Mouse (Mus musculus) midbrain, embryonic 15.5 days (tissue): ENCODE results near the gene Gstm6. TPM values are rescaled to one million over a fixed set of nuclear protein-coding genes. Genes with fewer than 3 reads are reported as not detected.
A peak's percentile ranks its signal among the peaks of the same experiment; 100 is the strongest.
"Not testable (repeated sequence)": the region's sequence is repeated elsewhere in the genome, so short reads cannot be mapped to it uniquely, and the experiment has no call there.

ENCODE experiments used
- ATAC-seq: fragments of 200-750 bp; cut with Nextera tagmentation; replicated peaks from 2 replicates; pipeline ENCODE4 v1.8.0; 2017; ENCODE audit warnings: moderate TSS enrichment
- H3K27ac ChIP-seq: fragments of 300-500 bp; sonication (generic); 2 replicates; pipeline ENCODE4 v1.5.1; 2015; ENCODE audit warnings: mild to moderate bottlenecking, inconsistent platforms
- H3K27me3 ChIP-seq: fragments of 300-500 bp; sonication (generic); replicated peaks from 2 replicates; pipeline ENCODE4 v1.6.1; 2015; ENCODE audit warnings: inconsistent platforms
- H3K36me3 ChIP-seq: fragments of 300-500 bp; sonication (generic); replicated peaks from 2 replicates; pipeline ENCODE4 v1.6.1; 2015; ENCODE audit warnings: inconsistent platforms
- H3K4me1 ChIP-seq: fragments of 300-500 bp; sonication (generic); 2 replicates; pipeline ENCODE4 v1.6.1; 2015; ENCODE audit warnings: inconsistent platforms
- H3K4me2 ChIP-seq: fragments of 300-500 bp; sonication (generic); 2 replicates; pipeline ENCODE4 v1.6.1; 2015; ENCODE audit warnings: inconsistent platforms, mild to moderate bottlenecking, moderate library complexity
- H3K4me3 ChIP-seq: fragments of 300-500 bp; sonication (generic); 2 replicates; pipeline ENCODE4 v1.5.1; 2015; ENCODE audit warnings: mild to moderate bottlenecking, inconsistent platforms
- H3K9ac ChIP-seq: fragments of 300-500 bp; sonication (generic); 2 replicates; pipeline ENCODE4 v1.6.1; 2015; ENCODE audit warnings: mild to moderate bottlenecking, inconsistent platforms
- H3K9me3 ChIP-seq: fragments of 300-500 bp; sonication (generic); 2 replicates; pipeline ENCODE4 v1.6.1; 2016; ENCODE audit warnings: inconsistent platforms
- WGBS: fragments of 180-500 bp; shearing (Covaris S2); methylation state at CpG from one replicate; pipeline ENCODE4 v1.1.7; 2015; ENCODE audit warnings: mixed read lengths; 5-methylcytosine and 5-hydroxymethylcytosine counted together
- polyA plus RNA-seq: library from polyadenylated mRNA; unstranded; fragments of >200 nt; fragmentation: Nextera tagmentation; extraction: Ambion mirVana; gene quantifications from 2 replicates; pipeline ENCODE4 v1.2.1, GENCODE M21; 2015

The Gstm6 gene
- polyA plus RNA-seq, 1 experiment from 2014 or later = 17.5 TPM

- no peak overlapping the region for H3K9ac ChIP-seq
- no peaks in the 10 kb centered on the region for H3K9me3 ChIP-seq
- ATAC-seq = no peak
- no peak overlapping the region for H3K4me3 ChIP-seq
- H3K27me3 ChIP-seq = no peaks in the 10 kb centered on the region
- H3K4me1 ChIP-seq = no peaks in the 10 kb centered on the region
- no peak overlapping the region for H3K27ac ChIP-seq
- H3K36me3 ChIP-seq = no peaks in the 10 kb centered on the region
- H3K4me2 ChIP-seq = no peak overlapping the region
- 83% methylated on average over 3 of the region's 3 CpGs for WGBS
Observed at GRCm38 (mm10) chr3:107917097-107917496, 26.5 kb downstream of the Gstm6 start.

- Histone ChIP-seq H3K36me3 (no peaks in the 10 kb centered on the region), H3K9me3 (no peaks in the 10 kb centered on the region), H3K27ac (no peak overlapping the region), H3K4me2 (no peak overlapping the region), H3K4me3 (no peak overlapping the region), H3K9ac (no peak overlapping the region), H3K27me3 (no peaks in the 10 kb centered on the region), H3K4me1 (no peaks in the 10 kb centered on the region)
- no peak for ATAC-seq
- 78% methylated on average over 15 of the region's 15 CpGs for WGBS
Observed at GRCm38 (mm10) chr3:107916674-107917073, 26.9 kb downstream of the Gstm6 start.

- no peak overlapping the region for H3K4me3 ChIP-seq
- H3K9me3 ChIP-seq = no peaks in the 10 kb centered on the region
- whole genome bisulfite sequencing = 66% methylated on average over 6 of the region's 6 CpGs
- no peaks in the 10 kb centered on the region for H3K36me3 ChIP-seq
- no peak overlapping the region for H3K27ac ChIP-seq
- H3K27me3 ChIP-seq = no peaks in the 10 kb centered on the region
- ATAC-seq = no peak
- no peak overlapping the region for H3K4me2 ChIP-seq
- no peaks in the 10 kb centered on the region for H3K4me1 ChIP-seq
- no peak overlapping the region for H3K9ac ChIP-seq
Observed at GRCm38 (mm10) chr3:107905942-107906341, 37.6 kb downstream of the Gstm6 start.

GRCm38 (mm10) chr3:107900955-107901673, 42.4 kb downstream of the Gstm6 start:
- H3K36me3 ChIP-seq = 0 out of 2 replicates have a peak, but pooled peaks cover 5% of the 10 kb centered on the region
- H3K4me2 ChIP-seq = no peak overlapping the region
- no peaks in the 10 kb centered on the region for H3K9me3 ChIP-seq
- H3K9ac ChIP-seq = no peak overlapping the region
- no peaks in the 10 kb centered on the region for H3K27me3 ChIP-seq
- WGBS = 78% methylated on average over 11 of the region's 11 CpGs
- no peak for ATAC-seq
- H3K4me1 ChIP-seq = peaks cover 7% of the 10 kb centered on the region
- H3K4me3 ChIP-seq = no peak overlapping the region
- H3K27ac ChIP-seq = no peak overlapping the region

- no peak overlapping the region for H3K4me2 ChIP-seq
- H3K4me3 ChIP-seq = no peak overlapping the region
- no peak overlapping the region for H3K27ac ChIP-seq
- 0 out of 2 replicates have a peak, but pooled peaks cover 5% of the 10 kb centered on the region for H3K36me3 ChIP-seq
- H3K4me1 ChIP-seq = peaks cover 16% of the 10 kb centered on the region
- H3K9ac ChIP-seq = no peak overlapping the region
- WGBS = 93% methylated on average over 13 of the region's 13 CpGs
- H3K27me3 ChIP-seq = no peaks in the 10 kb centered on the region
- no peaks in the 10 kb centered on the region for H3K9me3 ChIP-seq
- no peak for ATAC-seq
Observed at GRCm38 (mm10) chr3:107898691-107899090, 44.9 kb downstream of the Gstm6 start.

GRCm38 (mm10) chr3:107895720-107896569, 47.6 kb downstream of the Gstm6 start, which contains the start of gene Gstm5:
Gstm5 (plus strand) TSS chr3:107895821.
- 7% methylated on average over 40 of the region's 40 CpGs for WGBS
- peak within 1 kb of the TSS; percentile 90 for H3K4me2 ChIP-seq
- peak within 1 kb of the TSS; percentile 84 for H3K27ac ChIP-seq
- no peaks in the 10 kb centered on the region for H3K27me3 ChIP-seq
- ATAC-seq = peak; percentile 98
- 0 out of 2 replicates have a peak, but pooled peaks cover 5% of the 10 kb centered on the region for H3K36me3 ChIP-seq
- no peaks in the 10 kb centered on the region for H3K9me3 ChIP-seq
- peaks cover 16% of the 10 kb centered on the region for H3K4me1 ChIP-seq
- H3K4me3 ChIP-seq = peak within 1 kb of the TSS; percentile 96
- H3K9ac ChIP-seq = peak within 1 kb of the TSS; percentile 96

GRCm38 (mm10) chr3:107895194-107895719, 48.3 kb downstream of the Gstm6 start:
- H3K36me3 ChIP-seq = 0 out of 2 replicates have a peak, but pooled peaks cover 5% of the 10 kb centered on the region
- peak overlapping the region; percentile 96 for H3K4me3 ChIP-seq
- H3K27ac ChIP-seq = peak overlapping the region; percentile 84; the same call in 1 of the 2 replicates
- peak overlapping the region; percentile 90 for H3K4me2 ChIP-seq
- H3K9ac ChIP-seq = peak overlapping the region; percentile 96
- 9% methylated on average over 6 of the region's 6 CpGs for WGBS
- H3K4me1 ChIP-seq = peaks cover 16% of the 10 kb centered on the region
- H3K9me3 ChIP-seq = no peaks in the 10 kb centered on the region
- no peaks in the 10 kb centered on the region for H3K27me3 ChIP-seq
- ATAC-seq = peak; percentile 35

GRCm38 (mm10) chr3:107889236-107889635, 54.3 kb downstream of the Gstm6 start:
- not testable (repeated sequence) for H3K4me1 ChIP-seq, H3K9ac ChIP-seq, H3K27me3 ChIP-seq, H3K4me2 ChIP-seq, H3K27ac ChIP-seq, H3K4me3 ChIP-seq, H3K36me3 ChIP-seq, H3K9me3 ChIP-seq, ATAC-seq
- 86% methylated on average over 2 of the region's 2 CpGs for WGBS

Other genes with a start within 250 kb of the Gstm6 start
- 115 and 117 TPM in 2 replicates for gene Ahcyl1, start 247.2 kb downstream of the Gstm6 start, polyA plus RNA-seq
- 6.7 and 7.9 TPM in 2 replicates for gene Csf1, start 183.3 kb downstream of the Gstm6 start, polyA plus RNA-seq
- gene Eps8l3, start 66.5 kb downstream of the Gstm6 start, polyA plus RNA-seq = 0.09 TPM in 1 of 2 replicates, not detected in the other
- gene Gstm5, start 47.9 kb downstream of the Gstm6 start, polyA plus RNA-seq = 214 and 222 TPM in 2 replicates
- gene Gstm7, start 11.9 kb downstream of the Gstm6 start, polyA plus RNA-seq = 63.6 and 73.0 TPM in 2 replicates
- gene Gstm3, start 25.5 kb upstream of the Gstm6 start, polyA plus RNA-seq = 0.25 TPM in 1 of 2 replicates, not detected in the other
- 11.0 and 11.5 TPM in 2 replicates for gene Gstm2, start 42.7 kb upstream of the Gstm6 start, polyA plus RNA-seq
- 74.4 and 97.4 TPM in 2 replicates for gene Gstm1, start 74.2 kb upstream of the Gstm6 start, polyA plus RNA-seq
- 18.3 and 19.8 TPM in 2 replicates for gene Gstm4, start 101.1 kb upstream of the Gstm6 start, polyA plus RNA-seq
- gene Ampd2, start 142.9 kb upstream of the Gstm6 start, polyA plus RNA-seq = 67.9 and 76.2 TPM in 2 replicates
- gene Gnat2, start 149.0 kb upstream of the Gstm6 start, polyA plus RNA-seq = 0.28 and 0.38 TPM in 2 replicates
- gene Gnai3, start 202.4 kb upstream of the Gstm6 start, polyA plus RNA-seq = 111 and 114 TPM in 2 replicates
- gene Gpr61, start 211.1 kb upstream of the Gstm6 start, polyA plus RNA-seq = 5.2 and 5.7 TPM in 2 replicates
- 14.4 and 14.7 TPM in 2 replicates for gene Amigo1, start 242.6 kb upstream of the Gstm6 start, polyA plus RNA-seq